Mouse (Mus musculus) neural tube, embryonic 12.5 days (tissue): Measurements from ENCODE around the gene Fam222b. TPM values are rescaled to one million over a fixed set of nuclear protein-coding genes. Genes with fewer than 3 reads are reported as not detected.

Experiments
- ATAC-seq: fragments of 200-750 bp; cut with Nextera tagmentation; 2 replicates; pipeline ENCODE4 v1.8.0; 2017; ENCODE audit warnings: low read depth, mild to moderate bottlenecking, moderate TSS enrichment, moderate library complexity; ENCODE audit not compliant: low FRiP score
- H3K27ac ChIP-seq: fragments of 300-500 bp; sonication (generic); 2 replicates; pipeline ENCODE4 v1.5.1; 2016
- H3K27me3 ChIP-seq: fragments of 300-500 bp; sonication (generic); replicated peaks from 2 replicates; pipeline ENCODE4 v1.6.1; 2016; ENCODE audit warnings: mild to moderate bottlenecking
- H3K36me3 ChIP-seq: fragments of 300-500 bp; sonication (generic); 2 replicates; pipeline ENCODE4 v1.6.1; 2016; ENCODE audit warnings: mild to moderate bottlenecking
- H3K4me1 ChIP-seq: fragments of 300-500 bp; sonication (generic); 2 replicates; pipeline ENCODE4 v1.6.1; 2016
- H3K4me2 ChIP-seq: fragments of 300-500 bp; sonication (generic); replicated peaks from 2 replicates; pipeline ENCODE4 v1.6.1; 2016; ENCODE audit warnings: mild to moderate bottlenecking
- H3K4me3 ChIP-seq: fragments of 300-500 bp; sonication (generic); 2 replicates; pipeline ENCODE4 v1.5.1; 2016
- H3K9ac ChIP-seq: fragments of 300-500 bp; sonication (generic); 2 replicates; pipeline ENCODE4 v1.6.1; 2016; ENCODE audit warnings: mild to moderate bottlenecking
- H3K9me3 ChIP-seq: fragments of 300-500 bp; sonication (generic); 2 replicates; pipeline ENCODE4 v1.6.1; 2016; ENCODE audit warnings: mild to moderate bottlenecking
- WGBS: fragments of 180-500 bp; shearing (Covaris S2); methylation state at CpG from one replicate; pipeline ENCODE4 v1.1.7; 2016; 5-methylcytosine and 5-hydroxymethylcytosine counted together
- polyA plus RNA-seq: library from polyadenylated mRNA; unstranded; fragments of >200 nt; fragmentation: Nextera tagmentation; extraction: Ambion mirVana; gene quantifications from 2 replicates; pipeline ENCODE4 v1.2.1, GENCODE M21; 2016

Fam222b gene
- polyA plus RNA-seq, 1 experiment from 2014 or later: 27.9 TPM

DNA sequence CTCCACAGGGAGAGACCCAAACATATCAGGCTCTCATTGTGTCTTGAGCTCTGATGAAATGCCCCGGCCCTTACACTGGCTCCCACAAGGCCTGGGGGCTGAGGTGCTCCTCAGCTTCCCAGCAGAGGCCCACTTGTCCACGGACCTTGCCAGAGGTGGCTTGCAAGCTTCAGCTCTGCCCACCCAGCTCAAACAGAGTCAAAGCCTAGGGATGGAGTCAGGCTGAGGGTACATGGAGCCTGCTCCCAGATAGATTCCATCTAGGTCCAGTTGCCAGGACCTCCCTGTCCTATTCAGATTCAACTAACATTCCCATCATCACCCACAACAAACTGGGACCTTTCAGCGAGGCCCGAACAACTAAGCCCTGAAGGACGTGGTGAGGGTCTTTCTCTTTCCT lies 22.5 kb upstream of the Fam222b start:
- no peak overlapping the region for H3K4me3 ChIP-seq
- ATAC-seq: no peak
- no peak overlapping the region for H3K27ac ChIP-seq
- H3K27me3 ChIP-seq: no peaks in the 10 kb centered on the region
- H3K36me3 ChIP-seq: peaks cover 53% of the 10 kb centered on the region
- no peak overlapping the region for H3K9ac ChIP-seq
- WGBS: 87% methylated on average over 5 of the region's 5 CpGs
- no peaks in the 10 kb centered on the region for H3K4me1 ChIP-seq
- H3K4me2 ChIP-seq: no peak overlapping the region
- H3K9me3 ChIP-seq: no peaks in the 10 kb centered on the region

DNA sequence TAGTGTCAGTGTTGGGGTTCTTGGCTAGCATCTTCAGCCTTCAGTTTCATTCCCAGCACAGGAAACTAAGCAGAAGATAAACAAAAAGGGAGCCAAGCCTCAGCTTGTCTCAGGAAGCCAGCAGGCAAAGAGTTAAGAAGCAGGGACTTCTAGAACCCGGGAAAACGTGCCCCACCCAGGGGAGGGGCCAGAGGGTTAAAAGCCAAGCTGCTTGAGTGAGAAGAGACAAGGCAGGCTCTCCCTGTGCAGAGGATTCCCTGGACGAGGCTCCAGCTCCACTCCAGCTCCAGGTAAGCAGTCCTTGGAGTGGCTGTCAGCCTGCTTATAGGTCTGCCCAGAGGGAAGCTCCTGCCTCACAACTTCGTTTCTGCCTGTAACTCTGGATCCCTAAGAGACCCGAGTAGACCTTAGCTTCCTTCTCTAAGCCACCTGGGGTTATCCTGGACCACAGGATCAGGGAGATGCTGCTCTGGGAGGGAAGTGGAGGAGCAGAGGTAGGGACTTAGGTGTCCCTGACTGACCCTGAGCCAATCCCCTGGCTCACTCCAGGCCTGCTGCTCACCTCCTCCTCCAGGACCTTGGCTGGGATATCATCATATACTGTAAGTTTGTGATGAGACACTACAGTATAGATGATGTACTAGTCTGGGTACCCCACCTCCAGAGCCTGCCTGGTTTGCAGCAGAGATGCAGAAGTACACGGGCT lies 21.9 kb upstream of the Fam222b start:
- no peaks in the 10 kb centered on the region for H3K4me1 ChIP-seq
- 30% methylated on average over 6 of the region's 6 CpGs for WGBS
- no peak overlapping the region for H3K4me3 ChIP-seq
- H3K27ac ChIP-seq: no peak overlapping the region
- H3K36me3 ChIP-seq: peaks cover 56% of the 10 kb centered on the region
- no peaks in the 10 kb centered on the region for H3K9me3 ChIP-seq
- H3K4me2 ChIP-seq: no peak overlapping the region
- ATAC-seq: no peak
- no peaks in the 10 kb centered on the region for H3K27me3 ChIP-seq
- no peak overlapping the region for H3K9ac ChIP-seq

DNA sequence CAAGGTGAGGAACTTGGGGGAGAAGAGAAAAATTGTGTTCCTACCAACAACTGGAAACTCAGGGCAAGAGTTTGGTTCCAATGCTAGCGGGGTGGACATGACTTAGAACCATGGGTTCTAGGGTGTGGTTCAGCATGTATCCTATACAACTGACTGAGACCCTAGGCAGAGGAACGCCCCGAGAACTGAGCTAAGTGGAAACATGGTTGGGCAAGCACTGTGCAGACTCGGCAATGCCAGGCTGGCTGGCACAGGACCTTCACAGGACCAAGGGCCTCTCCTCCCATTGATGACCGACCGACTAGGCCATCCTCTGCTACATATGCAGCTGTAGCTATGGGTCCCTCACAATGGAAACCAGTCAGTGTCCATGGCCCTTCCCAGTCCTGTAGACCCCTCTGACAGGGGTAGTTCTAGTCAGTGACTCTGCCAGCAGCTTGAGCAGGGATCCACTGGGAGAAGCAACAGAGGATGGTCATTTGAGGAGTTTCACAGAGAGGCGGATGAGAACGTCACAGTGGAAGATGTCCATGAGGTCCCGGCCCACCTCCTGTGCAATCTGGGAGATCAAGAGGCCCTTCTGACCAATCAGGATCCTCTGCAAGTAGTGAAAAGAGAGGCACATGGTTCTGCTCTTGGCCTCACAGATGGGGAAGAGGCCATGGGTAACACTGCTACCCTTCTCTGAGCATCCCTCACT lies 20.7 kb upstream of the Fam222b start:
- Histone ChIP-seq H3K4me1 (no peaks in the 10 kb centered on the region), H3K4me3 (no peak overlapping the region), H3K27ac (no peak overlapping the region), H3K27me3 (no peaks in the 10 kb centered on the region), H3K4me2 (no peak overlapping the region), H3K36me3 (peaks cover 62% of the 10 kb centered on the region), H3K9me3 (no peaks in the 10 kb centered on the region), H3K9ac (no peak overlapping the region)
- no peak for ATAC-seq
- 92% methylated on average over 9 of the region's 9 CpGs for WGBS

DNA sequence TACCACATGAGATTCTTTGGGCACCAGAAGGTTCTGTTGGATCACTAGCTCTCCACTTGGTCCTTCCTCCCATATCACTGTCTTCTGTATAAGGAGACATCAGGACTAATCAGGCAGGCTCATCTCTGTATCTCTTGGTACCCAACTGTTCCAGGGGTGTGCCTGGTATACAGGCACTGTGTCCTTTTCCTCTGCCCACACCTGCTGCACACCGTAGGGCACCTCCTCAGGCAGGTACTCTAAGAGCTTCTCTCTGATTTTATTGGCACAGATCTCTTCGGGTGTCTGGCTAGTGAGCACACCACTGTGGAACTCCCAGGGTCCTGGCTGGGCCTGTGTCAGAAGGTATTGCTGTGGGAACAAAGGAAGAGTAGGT lies 20.2 kb upstream of the Fam222b start:
- Histone ChIP-seq H3K4me1 (0 out of 2 replicates have a peak, but pooled peaks cover 3% of the 10 kb centered on the region), H3K4me3 (no peak overlapping the region), H3K9ac (no peak overlapping the region), H3K27me3 (no peaks in the 10 kb centered on the region), H3K4me2 (no peak overlapping the region), H3K36me3 (peaks cover 62% of the 10 kb centered on the region), H3K27ac (no peak overlapping the region), H3K9me3 (no peaks in the 10 kb centered on the region)
- 92% methylated on average over 2 of the region's 2 CpGs for WGBS
- no peak for ATAC-seq

DNA sequence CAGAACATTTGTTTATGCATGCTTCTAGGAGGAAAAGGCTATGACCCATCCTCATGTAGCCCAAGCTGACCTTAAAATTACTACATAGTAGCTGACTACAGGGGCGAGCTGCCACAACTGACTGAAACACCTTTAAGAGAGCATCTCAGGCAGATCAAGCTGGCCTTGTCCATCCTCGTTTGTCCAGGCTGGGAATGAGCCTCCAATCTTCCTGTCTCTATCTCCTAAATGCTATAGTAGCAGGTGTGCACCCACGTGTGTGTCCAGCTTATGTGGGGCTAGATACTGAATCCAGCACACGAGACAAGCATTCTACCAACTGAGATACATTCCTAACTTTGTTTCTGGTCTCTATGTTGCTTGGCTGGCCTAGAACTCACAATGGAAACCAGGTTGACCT lies 19.8 kb upstream of the Fam222b start:
- H3K4me3 ChIP-seq: no peak overlapping the region
- H3K4me2 ChIP-seq: no peak overlapping the region
- H3K27ac ChIP-seq: no peak overlapping the region
- H3K27me3 ChIP-seq: no peaks in the 10 kb centered on the region
- no peak overlapping the region for H3K9ac ChIP-seq
- H3K4me1 ChIP-seq: peaks cover 6% of the 10 kb centered on the region; the same call in 1 of the 2 replicates
- peaks cover 62% of the 10 kb centered on the region for H3K36me3 ChIP-seq
- 89% methylated on average over 4 of the region's 4 CpGs for WGBS
- H3K9me3 ChIP-seq: no peaks in the 10 kb centered on the region
- no peak for ATAC-seq

DNA sequence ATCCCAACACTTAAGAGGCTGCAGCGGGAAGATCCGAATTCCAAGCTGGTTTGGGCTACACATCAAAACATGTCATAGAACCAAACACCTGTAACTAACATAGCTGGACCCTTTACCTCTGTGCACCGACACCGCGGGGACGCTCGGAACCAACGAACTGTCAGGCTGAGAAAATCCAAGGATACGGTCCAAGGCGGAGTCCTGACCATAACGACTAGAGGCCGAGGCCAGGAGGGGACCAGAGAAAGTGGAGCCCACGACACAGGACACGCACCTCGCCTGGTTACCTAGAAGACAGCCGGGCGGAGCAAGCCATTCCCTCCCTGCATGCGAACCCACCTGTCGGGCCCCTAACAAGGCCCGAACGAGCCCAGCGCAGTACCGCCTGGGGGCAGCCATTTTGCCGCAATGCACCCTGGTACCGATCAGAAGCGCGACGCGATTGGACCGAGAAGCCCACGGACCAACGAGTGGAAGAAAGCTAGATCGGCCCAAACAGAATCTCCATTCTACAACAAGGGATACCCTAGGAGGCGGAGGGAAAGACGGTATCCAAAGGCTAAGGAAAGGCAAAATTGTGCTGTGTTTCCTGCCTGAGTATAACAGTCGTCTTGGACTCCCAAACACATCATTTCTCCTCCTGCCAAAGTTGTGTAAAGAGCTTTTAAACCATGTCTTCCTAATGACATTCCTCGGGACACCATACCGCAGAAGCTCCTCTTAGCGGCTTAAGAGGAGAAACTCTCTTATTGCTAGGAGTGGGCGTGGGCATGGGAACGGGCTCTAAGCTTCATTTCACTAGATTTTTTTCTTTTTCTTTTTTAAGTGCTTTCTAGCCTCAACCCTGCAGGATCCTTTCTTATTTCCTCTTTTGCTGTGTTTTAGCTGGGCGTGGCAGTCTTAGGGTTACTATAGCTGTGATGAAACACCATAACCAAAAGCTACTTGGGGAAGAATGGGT lies 14.2 kb upstream of the Fam222b start, which contains the start of gene Eral1:
Gene Eral1 (minus strand): TSS at position 423 of the 961 bp plus-strand sequence.
- Histone ChIP-seq H3K9me3 (no peaks in the 10 kb centered on the region), H3K9ac (peak within 1 kb of the TSS; percentile 75), H3K4me2 (peak within 1 kb of the TSS; percentile 68), H3K4me3 (peak within 1 kb of the TSS; percentile 87), H3K27me3 (no peaks in the 10 kb centered on the region), H3K4me1 (peaks cover 7% of the 10 kb centered on the region; the same call in 1 of the 2 replicates), H3K27ac (no peak within 1 kb of the TSS), H3K36me3 (peaks cover 20% of the 10 kb centered on the region)
- ATAC-seq: peak; percentile 77
- WGBS: 2% methylated on average over 42 of the region's 42 CpGs

DNA sequence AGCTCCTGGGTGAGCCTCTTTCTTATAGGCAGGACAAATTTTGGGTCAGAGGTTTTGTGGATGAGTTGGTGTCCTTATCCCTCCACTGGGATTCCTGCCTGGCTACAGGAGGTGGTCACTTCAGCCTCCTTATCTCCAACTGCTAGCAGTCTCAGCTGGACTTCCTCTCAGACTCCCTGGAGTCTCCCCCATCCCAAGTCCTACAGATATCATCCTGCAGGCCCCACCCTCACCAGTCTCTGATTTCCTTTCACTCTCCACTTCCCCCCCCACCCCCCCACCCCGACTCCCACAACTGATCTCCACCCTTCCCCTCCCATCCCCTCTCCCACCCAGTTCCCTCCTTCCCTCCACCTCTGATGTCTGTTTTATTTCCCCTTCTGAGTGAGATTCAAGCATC lies 10.9 kb upstream of the Fam222b start:
- Histone ChIP-seq H3K27me3 (no peaks in the 10 kb centered on the region), H3K4me3 (no peak overlapping the region), H3K27ac (no peak overlapping the region), H3K4me2 (no peak overlapping the region), H3K4me1 (peaks cover 7% of the 10 kb centered on the region; the same call in 1 of the 2 replicates), H3K36me3 (no peaks in the 10 kb centered on the region), H3K9me3 (no peaks in the 10 kb centered on the region), H3K9ac (no peak overlapping the region)
- WGBS: 33% methylated on average over 1 of the region's 1 CpGs
- ATAC-seq: no peak

DNA sequence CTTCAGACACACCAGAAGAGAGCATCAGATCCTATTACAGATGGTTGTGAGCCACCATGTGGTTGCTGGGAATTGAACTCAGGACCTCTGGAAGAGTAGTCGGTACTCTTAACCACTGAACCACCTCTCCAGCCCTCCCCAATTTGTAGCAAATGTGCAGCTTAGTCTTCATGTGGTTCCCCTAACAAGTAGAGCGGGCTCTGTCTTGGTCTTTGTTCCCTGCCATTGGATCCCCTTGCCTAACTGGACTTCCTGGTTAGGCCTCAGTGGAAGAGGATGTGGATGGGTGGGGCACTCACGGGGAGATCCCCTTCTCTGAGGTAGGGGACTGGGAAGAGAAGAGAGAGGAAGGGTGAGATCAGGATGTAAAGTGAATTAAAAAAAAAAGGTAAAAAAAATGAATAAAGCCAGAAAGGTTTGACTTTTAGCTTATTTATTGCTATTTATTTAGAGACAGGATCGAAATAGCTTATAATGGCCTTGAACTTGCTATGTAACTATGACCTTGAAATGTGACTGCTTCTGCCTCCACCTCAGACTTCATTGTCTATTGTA lies 7.5 kb upstream of the Fam222b start:
- Histone ChIP-seq H3K9ac (no peak overlapping the region), H3K27ac (no peak overlapping the region), H3K36me3 (no peaks in the 10 kb centered on the region), H3K27me3 (no peaks in the 10 kb centered on the region), H3K4me1 (no peaks in the 10 kb centered on the region), H3K4me3 (no peak overlapping the region), H3K9me3 (no peaks in the 10 kb centered on the region), H3K4me2 (no peak overlapping the region)
- 80% methylated on average over 4 of the region's 4 CpGs for WGBS
- ATAC-seq: no peak

DNA sequence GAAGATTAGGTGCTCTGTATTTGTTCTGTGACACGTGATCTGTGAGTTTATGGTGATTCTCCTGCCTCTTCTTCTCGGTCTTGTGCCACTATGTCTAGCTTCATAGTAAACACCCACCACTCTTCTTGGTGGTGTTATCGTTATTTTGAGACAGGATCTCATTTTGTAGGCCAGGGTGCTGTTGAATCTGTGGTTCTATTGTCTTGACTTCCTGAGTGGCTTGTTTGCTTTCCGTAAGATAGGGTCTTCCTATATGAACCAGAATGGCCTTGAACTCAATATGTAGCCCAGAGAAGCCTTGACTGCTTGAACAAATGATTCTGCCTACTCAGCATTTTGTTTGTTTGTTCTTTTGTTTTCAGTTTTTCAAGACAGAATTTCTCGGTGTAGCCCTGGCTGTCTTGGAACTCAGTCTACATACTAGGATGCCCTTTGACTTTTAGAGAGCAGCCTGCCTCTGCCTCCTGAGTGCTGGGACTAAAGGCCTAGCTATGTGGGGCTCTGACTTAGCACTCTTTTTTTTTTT lies 6.6 kb upstream of the Fam222b start:
- ATAC-seq: no peak
- Histone ChIP-seq H3K4me1 (no peaks in the 10 kb centered on the region), H3K9me3 (no peaks in the 10 kb centered on the region), H3K36me3 (no peaks in the 10 kb centered on the region), H3K4me2 (no peak overlapping the region), H3K27me3 (no peaks in the 10 kb centered on the region), H3K4me3 (no peak overlapping the region), H3K9ac (no peak overlapping the region), H3K27ac (no peak overlapping the region)
- WGBS: 86% methylated on average over 5 of the region's 5 CpGs

DNA sequence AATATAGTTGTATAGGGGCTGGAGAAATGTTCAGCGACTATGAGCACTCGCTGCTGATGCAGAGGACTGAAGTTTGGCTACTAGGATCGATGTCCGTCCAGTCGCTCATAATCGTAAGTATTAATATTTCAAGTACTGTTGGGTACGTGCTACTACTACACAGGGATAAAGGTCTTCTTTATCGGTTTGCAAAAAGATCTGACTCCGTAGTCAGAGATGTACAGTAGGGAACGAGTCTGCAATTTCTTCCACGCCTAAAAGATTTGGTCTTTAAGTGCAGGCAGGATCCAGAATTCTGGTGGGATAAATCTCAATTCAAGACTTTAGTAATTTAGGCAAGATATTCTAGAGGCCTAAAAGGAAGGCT lies 340 bp upstream of the Fam222b start:
- 57% methylated on average over 11 of the region's 11 CpGs for WGBS
- Histone ChIP-seq H3K36me3 (peaks cover 2% of the 10 kb centered on the region; the same call in 1 of the 2 replicates), H3K9ac (0 out of 2 replicates have a peak overlapping the region, but pooled peaks have one; percentile 78), H3K27me3 (no peaks in the 10 kb centered on the region), H3K9me3 (no peaks in the 10 kb centered on the region), H3K4me1 (peaks cover 23% of the 10 kb centered on the region), H3K27ac (no peak overlapping the region), H3K4me2 (peak overlapping the region; percentile 81), H3K4me3 (peak overlapping the region; percentile 71; the same call in 1 of the 2 replicates)
- ATAC-seq: peak; percentile 37; the same call in 1 of the 2 replicates

DNA sequence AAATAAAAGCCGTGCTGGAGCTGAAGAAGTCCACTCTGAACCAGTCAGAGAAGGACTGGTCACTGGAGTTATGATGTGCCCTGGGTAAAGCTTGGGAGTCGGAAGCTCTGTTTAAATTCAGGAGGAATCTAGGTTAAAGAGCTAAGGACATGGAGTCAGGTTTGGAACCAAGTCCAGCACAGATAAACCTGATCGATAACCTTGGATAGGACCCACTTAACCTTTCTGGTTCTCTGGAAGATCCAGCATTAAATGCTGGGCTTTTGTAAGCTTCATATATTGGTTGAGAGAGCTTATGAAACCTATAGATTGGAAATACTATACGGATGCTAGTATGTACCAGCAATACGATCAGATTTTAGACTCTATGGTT lies 670 bp downstream of the Fam222b start:
- no peaks in the 10 kb centered on the region for H3K9me3 ChIP-seq
- no peaks in the 10 kb centered on the region for H3K27me3 ChIP-seq
- H3K36me3 ChIP-seq: peaks cover 3% of the 10 kb centered on the region
- H3K4me1 ChIP-seq: peaks cover 23% of the 10 kb centered on the region
- 34% methylated on average over 5 of the region's 5 CpGs for WGBS
- peak overlapping the region; percentile 78 for H3K9ac ChIP-seq
- no peak for ATAC-seq
- peak overlapping the region; percentile 29; the same call in 1 of the 2 replicates for H3K27ac ChIP-seq
- peak overlapping the region; percentile 81 for H3K4me2 ChIP-seq
- H3K4me3 ChIP-seq: peak overlapping the region; percentile 71
